Mouse (Mus musculus) forebrain, embryonic 14.5 days (tissue): ENCODE results near the gene Nrgn. TPM values are rescaled to one million over a fixed set of nuclear protein-coding genes. Genes with fewer than 3 reads are reported as not detected.

Experiments
- ATAC-seq: fragments of 200-750 bp; cut with Nextera tagmentation; 2 replicates; pipeline ENCODE4 v1.8.0; 2017; ENCODE audit warnings: mild to moderate bottlenecking, moderate library complexity
- DNase-seq: peaks from one replicate; pipeline ENCODE4 v3.0.0-alpha.2; 2015; ENCODE audit warnings: low spot score
- H3K27ac ChIP-seq: fragments of 300-500 bp; sonication (generic); 2 replicates; pipeline ENCODE4 v1.5.1; 2014; ENCODE audit warnings: low read depth, mild to moderate bottlenecking, control low read depth, low read length, moderate library complexity
- H3K27me3 ChIP-seq: fragments of 300-500 bp; sonication (generic); replicated peaks from 2 replicates; pipeline ENCODE4 v1.6.1; 2014; ENCODE audit warnings: low read length, control low read depth, mixed read lengths; ENCODE audit not compliant: control insufficient read depth, insufficient read depth
- H3K36me3 ChIP-seq: fragments of 300-500 bp; sonication (generic); 2 replicates; pipeline ENCODE4 v1.6.1; 2014; ENCODE audit warnings: low read length, control low read depth; ENCODE audit not compliant: control insufficient read depth, insufficient read depth
- H3K4me1 ChIP-seq: fragments of 300-500 bp; sonication (generic); 2 replicates; pipeline ENCODE4 v1.6.1; 2014; ENCODE audit warnings: antibody characterized with exemption, low read length, control low read depth; ENCODE audit not compliant: control insufficient read depth, insufficient read depth
- H3K4me2 ChIP-seq: fragments of 300-500 bp; sonication (generic); 2 replicates; pipeline ENCODE4 v1.6.1; 2014; ENCODE audit warnings: mild to moderate bottlenecking, control low read depth, low read length
- H3K4me3 ChIP-seq: fragments of 300-500 bp; sonication (generic); 2 replicates; pipeline ENCODE4 v1.5.1; 2014; ENCODE audit warnings: low read depth, low read length, control low read depth
- H3K9ac ChIP-seq: fragments of 300-500 bp; sonication (generic); 2 replicates; pipeline ENCODE4 v1.6.1; 2014; ENCODE audit warnings: mild to moderate bottlenecking, low read length, control low read depth, moderate library complexity
- H3K9me3 ChIP-seq: fragments of 300-500 bp; sonication (generic); replicated peaks from 2 replicates; pipeline ENCODE4 v1.6.1; 2016; ENCODE audit warnings: low read length, control low read depth, mixed read lengths; ENCODE audit not compliant: control insufficient read depth
- WGBS: fragments of 180-500 bp; shearing (Covaris S2); extraction: QIAGEN DNeasy Blood & Tissue Kit; methylation state at CpG from one replicate; pipeline ENCODE4 v1.1.7; 2014; 5-methylcytosine and 5-hydroxymethylcytosine counted together
- polyA plus RNA-seq: library from polyadenylated mRNA; unstranded; fragments of >200 nt; fragmentation: Nextera tagmentation; extraction: Ambion mirVana; gene quantifications from 2 replicates; pipeline ENCODE4 v1.2.1, GENCODE M21; 2014

Gene Nrgn
- polyA plus RNA-seq, 1 experiment from 2014 or later: 7.4 TPM

GRCm38 (mm10) chr9:37545847-37546452 lies 6.8 kb downstream of the Nrgn start:
- DNase-seq (no peak), ATAC-seq (0 out of 2 replicates have a peak, but pooled peaks have one; percentile 18)
- Histone ChIP-seq H3K4me3 (no peak overlapping the region), H3K4me1 (peaks cover 6% of the 10 kb centered on the region; the same call in 1 of the 2 replicates), H3K9ac (no peak overlapping the region), H3K27me3 (peaks cover 29% of the 10 kb centered on the region), H3K4me2 (no peak overlapping the region), H3K36me3 (no peaks in the 10 kb centered on the region), H3K9me3 (no peaks in the 10 kb centered on the region), H3K27ac (no peak overlapping the region)
- 22% methylated on average over 27 of the region's 27 CpGs for WGBS

GRCm38 (mm10) chr9:37545166-37545610 lies 7.5 kb downstream of the Nrgn start:
- 11% methylated on average over 17 of the region's 17 CpGs for WGBS
- ATAC-seq: peak; percentile 43
- H3K9me3 ChIP-seq: no peaks in the 10 kb centered on the region
- peaks cover 27% of the 10 kb centered on the region for H3K27me3 ChIP-seq
- no peak overlapping the region for H3K27ac ChIP-seq
- DNase-seq: no peak
- H3K36me3 ChIP-seq: no peaks in the 10 kb centered on the region
- peaks cover 6% of the 10 kb centered on the region; the same call in 1 of the 2 replicates for H3K4me1 ChIP-seq
- H3K4me2 ChIP-seq: peak overlapping the region; percentile 56
- H3K9ac ChIP-seq: peak overlapping the region; percentile 29; the same call in 1 of the 2 replicates
- H3K4me3 ChIP-seq: peak overlapping the region; percentile 24

- H3K9ac ChIP-seq: peak overlapping the region; percentile 32; the same call in 1 of the 2 replicates
- WGBS: under 1% methylated on average over 29 of the region's 29 CpGs
- H3K27me3 ChIP-seq: peaks cover 27% of the 10 kb centered on the region
- peak overlapping the region; percentile 56 for H3K4me2 ChIP-seq
- ATAC-seq (peak; percentile 67), DNase-seq (peak; percentile 73)
- no peaks in the 10 kb centered on the region for H3K36me3 ChIP-seq
- H3K27ac ChIP-seq: no peak overlapping the region
- peaks cover 6% of the 10 kb centered on the region; the same call in 1 of the 2 replicates for H3K4me1 ChIP-seq
- H3K9me3 ChIP-seq: no peaks in the 10 kb centered on the region
- peak overlapping the region; percentile 24 for H3K4me3 ChIP-seq
These were observed 8.1 kb downstream of the Nrgn start for GRCm38 (mm10) chr9:37544447-37545165.

- WGBS: 33% methylated on average over 12 of the region's 12 CpGs
- H3K9me3 ChIP-seq: no peaks in the 10 kb centered on the region
- H3K36me3 ChIP-seq: no peaks in the 10 kb centered on the region
- no peak overlapping the region for H3K27ac ChIP-seq
- H3K4me3 ChIP-seq: peak overlapping the region; percentile 24; the same call in 1 of the 2 replicates
- DNase-seq (no peak), ATAC-seq (peak; percentile 6; the same call in 1 of the 2 replicates)
- no peak overlapping the region for H3K9ac ChIP-seq
- H3K27me3 ChIP-seq: peaks cover 27% of the 10 kb centered on the region
- H3K4me1 ChIP-seq: peaks cover 6% of the 10 kb centered on the region; the same call in 1 of the 2 replicates
- peak overlapping the region; percentile 56 for H3K4me2 ChIP-seq
These were observed 8.7 kb downstream of the Nrgn start for GRCm38 (mm10) chr9:37543869-37544440.

GRCm38 (mm10) chr9:37541851-37542642 lies 10.7 kb downstream of the Nrgn start:
- 76% methylated on average over 7 of the region's 7 CpGs for WGBS
- DNase-seq: no peak
- Histone ChIP-seq H3K4me2 (no peak overlapping the region), H3K36me3 (no peaks in the 10 kb centered on the region), H3K4me1 (peaks cover 6% of the 10 kb centered on the region; the same call in 1 of the 2 replicates), H3K27ac (no peak overlapping the region), H3K27me3 (peaks cover 17% of the 10 kb centered on the region), H3K4me3 (no peak overlapping the region), H3K9me3 (no peaks in the 10 kb centered on the region), H3K9ac (no peak overlapping the region)
- no peak for ATAC-seq

- H3K36me3 ChIP-seq: no peaks in the 10 kb centered on the region
- no peak for DNase-seq
- H3K4me1 ChIP-seq: peaks cover 6% of the 10 kb centered on the region; the same call in 1 of the 2 replicates
- H3K9ac ChIP-seq: no peak overlapping the region
- no peak overlapping the region for H3K4me3 ChIP-seq
- WGBS: 85% methylated on average over 6 of the region's 6 CpGs
- no peak for ATAC-seq
- peaks cover 10% of the 10 kb centered on the region for H3K27me3 ChIP-seq
- no peak overlapping the region for H3K27ac ChIP-seq
- no peak overlapping the region for H3K4me2 ChIP-seq
- no peaks in the 10 kb centered on the region for H3K9me3 ChIP-seq
These were observed 11.8 kb downstream of the Nrgn start for GRCm38 (mm10) chr9:37540701-37541575.

GRCm38 (mm10) chr9:37540226-37540625 lies 12.5 kb downstream of the Nrgn start:
- no peak for ATAC-seq
- 94% methylated on average over 4 of the region's 4 CpGs for WGBS

More at GRCm38 (mm10) chr9:37540226-37540625, 12.5 kb downstream of the Nrgn start:
- no peak overlapping the region for H3K4me2 ChIP-seq
- no peaks in the 10 kb centered on the region for H3K36me3 ChIP-seq
- H3K4me3 ChIP-seq: no peak overlapping the region
- no peak overlapping the region for H3K9ac ChIP-seq
- H3K27ac ChIP-seq: no peak overlapping the region
- no peaks in the 10 kb centered on the region for H3K9me3 ChIP-seq
- DNase-seq: no peak
- peaks cover 3% of the 10 kb centered on the region for H3K27me3 ChIP-seq
- H3K4me1 ChIP-seq: peaks cover 6% of the 10 kb centered on the region; the same call in 1 of the 2 replicates
